Mouse (Mus musculus): Measurements from ENCODE around the gene Gm21903.

GRCm38 (mm10) chr17:39010675-39011638 is 32.2 kb downstream of the Gm21903 start:
- TF ChIP-seq TAL1 (IDR thresholded peaks at IDR 0.05; ENCODE audit: low read length) (no peak), GATA1 (IDR thresholded peaks at IDR 0.05; ENCODE audit: low read length) (no peak)
